Mouse (Mus musculus): ENCODE data around the gene Mfn1. TPM values are rescaled to one million over a fixed set of nuclear protein-coding genes. Genes with fewer than 3 reads are reported as not detected.
A peak's percentile ranks its signal among the peaks of the same experiment; 100 is the strongest.

The Mfn1 gene
- polyA plus RNA-seq, 1 experiment from 2014 or later: 23.6 TPM

DNA sequence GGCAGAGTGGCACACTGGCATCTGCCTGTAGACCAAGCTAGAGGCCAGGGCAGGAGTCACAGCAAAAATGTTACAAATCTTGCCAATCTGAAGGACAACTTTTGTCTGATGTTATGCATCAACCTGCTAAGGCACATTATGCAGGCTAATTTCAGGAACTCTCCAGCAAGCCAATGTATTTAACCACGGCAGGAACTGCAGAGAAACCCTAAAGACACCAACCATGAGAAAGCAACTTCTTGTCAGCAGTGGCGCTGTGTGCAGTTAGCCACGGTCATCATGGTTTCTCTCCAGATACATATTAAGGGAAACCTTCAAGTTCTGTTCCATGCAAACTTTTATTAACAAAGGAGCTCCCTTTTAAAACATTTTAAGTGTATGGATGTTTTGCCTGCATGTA is 52.6 kb downstream of the Mfn1 start:
- Histone ChIP-seq H3K9me3 (ENCODE audit: control insufficient read depth, low read length) (no peaks in the 10 kb centered on the region), H3K4me3 (ENCODE audit: low read depth, low read length) (no peak overlapping the region), H3K4me2 (ENCODE audit: low read length) (no peak overlapping the region), H3K36me3 (ENCODE audit: control insufficient read depth, insufficient read depth, low read length) (peaks cover 64% of the 10 kb centered on the region), H3K27me3 (replicated peaks; ENCODE audit: control insufficient read depth, insufficient read depth, low read length) (no peaks in the 10 kb centered on the region), H3K27ac (ENCODE audit: low read depth) (no peak overlapping the region), H3K4me1 (replicated peaks; ENCODE audit: control insufficient read depth, insufficient read depth, low read length) (no peaks in the 10 kb centered on the region), H3K9ac (ENCODE audit: low read length) (no peak overlapping the region)
- DNase-seq (ENCODE audit: low spot score): no peak
- WGBS: 84% methylated on average over 3 of the region's 3 CpGs
- ATAC-seq (replicated peaks; ENCODE audit: low FRiP score, low TSS enrichment, low read depth): no peak

DNA sequence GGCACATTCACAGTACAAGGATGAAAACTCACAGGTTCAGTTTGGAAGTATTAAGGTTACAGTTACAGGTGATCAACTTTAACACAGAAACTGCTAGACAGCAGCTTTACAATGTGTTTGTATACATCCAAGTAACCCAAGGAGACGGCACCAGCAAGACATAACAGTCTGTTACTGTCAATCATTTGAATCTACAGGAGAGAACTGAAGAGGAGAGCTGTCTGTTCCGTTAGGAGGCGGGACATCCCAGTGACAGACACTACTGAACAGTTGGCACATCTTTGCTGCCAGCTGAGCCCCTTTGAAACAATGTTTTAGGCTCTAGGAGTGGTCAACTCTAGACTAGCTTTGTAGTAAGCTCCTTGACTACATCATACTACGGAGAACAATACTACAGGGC is 54.2 kb downstream of the Mfn1 start:
- H3K4me3 ChIP-seq (ENCODE audit: low read depth, low read length): no peak overlapping the region
- H3K36me3 ChIP-seq (ENCODE audit: control insufficient read depth, insufficient read depth, low read length): peaks cover 64% of the 10 kb centered on the region
- H3K9me3 ChIP-seq (ENCODE audit: control insufficient read depth, low read length): no peaks in the 10 kb centered on the region
- H3K27ac ChIP-seq (ENCODE audit: low read depth): no peak overlapping the region
- 93% methylated on average over 4 of the region's 4 CpGs for WGBS
- no peak for ATAC-seq (replicated peaks; ENCODE audit: low FRiP score, low TSS enrichment, low read depth)
- DNase-seq (ENCODE audit: low spot score): no peak
- H3K9ac ChIP-seq (ENCODE audit: low read length): no peak overlapping the region
- no peaks in the 10 kb centered on the region for H3K27me3 ChIP-seq (replicated peaks; ENCODE audit: control insufficient read depth, insufficient read depth, low read length)
- no peaks in the 10 kb centered on the region for H3K4me1 ChIP-seq (replicated peaks; ENCODE audit: control insufficient read depth, insufficient read depth, low read length)
- no peak overlapping the region for H3K4me2 ChIP-seq (ENCODE audit: low read length)

DNA sequence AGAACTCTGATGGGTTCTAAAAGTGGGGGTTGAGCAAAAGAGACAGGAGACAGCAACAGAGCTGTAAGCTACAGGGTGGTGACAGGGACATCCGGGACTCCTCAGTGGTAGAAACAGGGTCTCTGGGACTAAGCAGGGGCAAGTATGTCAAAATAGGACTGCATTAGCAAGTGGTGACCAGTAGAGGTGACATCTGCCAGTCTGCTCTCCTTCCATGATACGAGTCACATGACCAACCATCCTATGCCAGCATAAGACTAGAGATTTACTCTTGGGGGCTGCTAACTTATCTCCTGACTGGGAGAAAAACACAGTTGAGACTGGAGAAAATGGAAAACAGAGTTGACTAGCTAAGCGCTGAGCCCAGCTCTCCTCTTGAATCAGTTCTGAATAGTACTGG is 57.0 kb downstream of the Mfn1 start:
- H3K36me3 ChIP-seq (ENCODE audit: control insufficient read depth, insufficient read depth, low read length): peaks cover 76% of the 10 kb centered on the region
- H3K4me3 ChIP-seq (ENCODE audit: low read depth, low read length): no peak overlapping the region
- no peaks in the 10 kb centered on the region for H3K9me3 ChIP-seq (ENCODE audit: control insufficient read depth, low read length)
- no peak overlapping the region for H3K27ac ChIP-seq (ENCODE audit: low read depth)
- no peak for DNase-seq (ENCODE audit: low spot score)
- no peak overlapping the region for H3K4me2 ChIP-seq (ENCODE audit: low read length)
- ATAC-seq (replicated peaks; ENCODE audit: low FRiP score, low TSS enrichment, low read depth): no peak
- no peak overlapping the region for H3K9ac ChIP-seq (ENCODE audit: low read length)
- H3K4me1 ChIP-seq (replicated peaks; ENCODE audit: control insufficient read depth, insufficient read depth, low read length): no peaks in the 10 kb centered on the region
- WGBS: 94% methylated on average over 3 of the region's 3 CpGs
- H3K27me3 ChIP-seq (replicated peaks; ENCODE audit: control insufficient read depth, insufficient read depth, low read length): no peaks in the 10 kb centered on the region

DNA sequence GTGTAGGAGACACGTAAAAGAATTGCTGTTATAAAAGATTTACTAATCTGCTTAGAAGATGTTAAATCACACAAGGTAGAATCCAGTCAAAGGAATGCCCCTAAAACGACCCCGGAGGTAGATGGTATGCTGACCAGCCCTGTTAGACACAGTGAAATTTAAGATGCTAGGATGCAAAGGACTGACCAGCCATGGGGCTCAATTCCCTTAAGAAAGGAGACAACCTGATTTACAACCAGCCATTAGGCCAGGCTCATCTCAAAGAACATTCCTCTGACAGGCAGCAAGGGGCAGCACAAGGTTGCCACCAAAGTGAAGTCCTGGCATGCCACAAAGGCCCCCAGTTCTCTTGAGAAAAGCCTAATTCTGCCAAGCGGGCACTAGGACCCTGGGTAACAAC is 65.8 kb downstream of the Mfn1 start:
- no peak overlapping the region for H3K9ac ChIP-seq (ENCODE audit: low read length)
- no peak overlapping the region for H3K4me2 ChIP-seq (ENCODE audit: low read length)
- WGBS: 37% methylated on average over 4 of the region's 4 CpGs
- H3K4me1 ChIP-seq (replicated peaks; ENCODE audit: control insufficient read depth, insufficient read depth, low read length): no peaks in the 10 kb centered on the region
- H3K27ac ChIP-seq (ENCODE audit: low read depth): no peak overlapping the region
- H3K9me3 ChIP-seq (ENCODE audit: control insufficient read depth, low read length): no peaks in the 10 kb centered on the region
- no peaks in the 10 kb centered on the region for H3K27me3 ChIP-seq (replicated peaks; ENCODE audit: control insufficient read depth, insufficient read depth, low read length)
- peaks cover 6% of the 10 kb centered on the region; the same call in 1 of the 2 replicates for H3K36me3 ChIP-seq (ENCODE audit: control insufficient read depth, insufficient read depth, low read length)
- ATAC-seq (replicated peaks; ENCODE audit: low FRiP score, low TSS enrichment, low read depth) (0 out of 2 replicates have a peak, but pooled peaks have one; percentile 12), DNase-seq (ENCODE audit: low spot score) (no peak)
- no peak overlapping the region for H3K4me3 ChIP-seq (ENCODE audit: low read depth, low read length)

DNA sequence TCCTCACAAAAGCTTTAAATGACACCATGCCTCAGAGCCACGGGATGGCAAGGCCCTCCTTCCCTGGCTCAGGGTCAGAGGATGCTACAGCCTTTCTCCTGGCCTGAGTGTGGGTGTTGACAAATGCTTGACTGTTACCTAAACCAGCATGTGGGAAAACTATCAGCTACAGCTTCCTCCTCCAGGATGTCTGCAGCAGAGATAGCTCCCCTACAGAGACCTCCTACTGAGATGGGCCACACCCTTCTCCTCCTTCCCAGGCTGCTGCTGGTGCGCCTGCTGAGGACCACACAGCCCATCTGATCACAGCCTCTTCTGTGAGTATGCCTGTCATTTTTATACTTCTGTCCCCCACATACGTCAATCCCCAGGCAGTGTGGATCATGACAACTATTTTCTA is 70.1 kb downstream of the Mfn1 start:
- Histone ChIP-seq H3K4me3 (ENCODE audit: low read depth, low read length) (no peak overlapping the region), H3K36me3 (ENCODE audit: control insufficient read depth, insufficient read depth, low read length) (no peaks in the 10 kb centered on the region), H3K4me1 (replicated peaks; ENCODE audit: control insufficient read depth, insufficient read depth, low read length) (no peaks in the 10 kb centered on the region), H3K9ac (ENCODE audit: low read length) (no peak overlapping the region), H3K4me2 (ENCODE audit: low read length) (no peak overlapping the region), H3K27me3 (replicated peaks; ENCODE audit: control insufficient read depth, insufficient read depth, low read length) (no peaks in the 10 kb centered on the region), H3K9me3 (ENCODE audit: control insufficient read depth, low read length) (no peaks in the 10 kb centered on the region), H3K27ac (ENCODE audit: low read depth) (no peak overlapping the region)
- ATAC-seq (replicated peaks; ENCODE audit: low FRiP score, low TSS enrichment, low read depth) (no peak), DNase-seq (ENCODE audit: low spot score) (no peak)
- 65% methylated on average over 3 of the region's 3 CpGs for whole genome bisulfite sequencing

DNA sequence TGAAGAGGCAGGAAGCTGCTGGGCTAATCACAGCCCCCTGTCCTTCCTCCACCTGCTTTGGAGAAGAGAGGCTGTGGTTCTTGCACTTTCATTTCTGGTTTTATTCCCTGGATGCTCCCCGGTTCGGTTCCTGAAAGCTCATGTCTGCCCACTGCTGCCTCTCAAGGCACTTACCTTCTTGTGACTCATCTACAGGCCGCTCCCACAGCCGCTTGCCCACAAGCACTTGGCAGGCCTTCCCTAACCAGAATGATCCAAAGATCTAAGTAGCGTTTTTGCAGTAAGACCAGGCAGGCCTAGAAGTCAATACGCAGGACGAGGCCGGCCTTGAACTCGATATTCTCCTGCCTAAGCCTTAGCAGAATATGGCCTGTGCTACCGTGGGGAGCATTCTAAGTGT is 71.8 kb downstream of the Mfn1 start:
- Histone ChIP-seq H3K4me1 (replicated peaks; ENCODE audit: control insufficient read depth, insufficient read depth, low read length) (no peaks in the 10 kb centered on the region), H3K4me2 (ENCODE audit: low read length) (no peak overlapping the region), H3K9ac (ENCODE audit: low read length) (no peak overlapping the region), H3K36me3 (ENCODE audit: control insufficient read depth, insufficient read depth, low read length) (no peaks in the 10 kb centered on the region), H3K27me3 (replicated peaks; ENCODE audit: control insufficient read depth, insufficient read depth, low read length) (no peaks in the 10 kb centered on the region), H3K9me3 (ENCODE audit: control insufficient read depth, low read length) (no peaks in the 10 kb centered on the region), H3K27ac (ENCODE audit: low read depth) (no peak overlapping the region), H3K4me3 (ENCODE audit: low read depth, low read length) (no peak overlapping the region)
- ATAC-seq (replicated peaks; ENCODE audit: low FRiP score, low TSS enrichment, low read depth) (no peak), DNase-seq (ENCODE audit: low spot score) (no peak)
- 90% methylated on average over 10 of the region's 10 CpGs for WGBS

DNA sequence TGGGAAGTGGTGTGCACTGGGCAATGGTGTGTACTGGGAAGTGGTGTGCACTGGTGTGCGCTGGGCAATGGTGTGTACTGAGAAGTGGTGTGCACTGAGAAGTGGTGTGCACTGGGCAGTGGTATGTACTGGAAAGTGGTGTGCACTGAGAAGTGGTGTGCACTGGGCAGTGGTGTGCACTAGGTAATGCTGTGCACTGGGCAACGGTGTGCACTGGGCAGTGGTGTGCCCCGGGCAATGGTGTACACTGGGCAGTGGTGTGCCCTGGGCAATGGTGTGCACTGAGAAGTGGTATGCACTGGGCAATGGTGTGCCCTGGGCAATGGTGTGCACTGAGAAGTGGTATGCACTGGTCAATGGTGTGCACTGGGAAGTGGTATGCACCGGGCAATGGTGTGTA is 80.0 kb downstream of the Mfn1 start:
- Histone ChIP-seq H3K9ac (ENCODE audit: low read length) (no peak overlapping the region), H3K27ac (ENCODE audit: low read depth) (no peak overlapping the region), H3K27me3 (replicated peaks; ENCODE audit: control insufficient read depth, insufficient read depth, low read length) (no peaks in the 10 kb centered on the region), H3K9me3 (ENCODE audit: control insufficient read depth, low read length) (no peaks in the 10 kb centered on the region), H3K36me3 (ENCODE audit: control insufficient read depth, insufficient read depth, low read length) (no peaks in the 10 kb centered on the region), H3K4me2 (ENCODE audit: low read length) (no peak overlapping the region), H3K4me3 (ENCODE audit: low read depth, low read length) (no peak overlapping the region), H3K4me1 (replicated peaks; ENCODE audit: control insufficient read depth, insufficient read depth, low read length) (no peaks in the 10 kb centered on the region)
- ATAC-seq (replicated peaks; ENCODE audit: low FRiP score, low TSS enrichment, low read depth) (0 out of 2 replicates have a peak, but pooled peaks have one; percentile 26), DNase-seq (ENCODE audit: low spot score) (no peak)
- 99% methylated on average over 4 of the region's 4 CpGs for WGBS

DNA sequence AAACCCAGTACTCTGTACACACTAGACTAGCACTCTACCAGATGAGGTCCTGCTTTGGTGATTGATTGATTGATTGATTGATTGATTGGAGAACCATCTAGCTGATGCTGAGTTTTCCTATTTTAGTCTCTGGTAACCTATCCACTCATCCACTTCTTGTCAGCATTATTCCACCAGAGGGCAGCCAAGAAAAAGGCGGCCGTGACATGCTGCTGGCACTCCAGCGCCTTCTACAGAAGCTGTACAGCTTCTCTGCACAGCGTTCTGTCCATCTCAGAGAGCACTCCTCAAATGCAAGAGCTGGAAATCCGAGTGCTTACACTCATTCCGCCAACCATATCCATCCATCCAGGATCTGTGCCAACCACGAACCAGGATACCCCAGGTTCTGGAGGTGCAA is 81.3 kb downstream of the Mfn1 start:
- H3K27me3 ChIP-seq (replicated peaks; ENCODE audit: control insufficient read depth, insufficient read depth, low read length): no peaks in the 10 kb centered on the region
- WGBS: 27% methylated on average over 7 of the region's 7 CpGs
- H3K27ac ChIP-seq (ENCODE audit: low read depth): no peak overlapping the region
- no peak overlapping the region for H3K4me3 ChIP-seq (ENCODE audit: low read depth, low read length)
- ATAC-seq (replicated peaks; ENCODE audit: low FRiP score, low TSS enrichment, low read depth) (0 out of 2 replicates have a peak, but pooled peaks have one; percentile 35), DNase-seq (ENCODE audit: low spot score) (no peak)
- H3K4me2 ChIP-seq (ENCODE audit: low read length): no peak overlapping the region
- H3K9me3 ChIP-seq (ENCODE audit: control insufficient read depth, low read length): no peaks in the 10 kb centered on the region
- H3K4me1 ChIP-seq (replicated peaks; ENCODE audit: control insufficient read depth, insufficient read depth, low read length): peaks cover under 1% of the 10 kb centered on the region; the same call in 1 of the 2 replicates
- no peak overlapping the region for H3K9ac ChIP-seq (ENCODE audit: low read length)
- no peaks in the 10 kb centered on the region for H3K36me3 ChIP-seq (ENCODE audit: control insufficient read depth, insufficient read depth, low read length)

DNA sequence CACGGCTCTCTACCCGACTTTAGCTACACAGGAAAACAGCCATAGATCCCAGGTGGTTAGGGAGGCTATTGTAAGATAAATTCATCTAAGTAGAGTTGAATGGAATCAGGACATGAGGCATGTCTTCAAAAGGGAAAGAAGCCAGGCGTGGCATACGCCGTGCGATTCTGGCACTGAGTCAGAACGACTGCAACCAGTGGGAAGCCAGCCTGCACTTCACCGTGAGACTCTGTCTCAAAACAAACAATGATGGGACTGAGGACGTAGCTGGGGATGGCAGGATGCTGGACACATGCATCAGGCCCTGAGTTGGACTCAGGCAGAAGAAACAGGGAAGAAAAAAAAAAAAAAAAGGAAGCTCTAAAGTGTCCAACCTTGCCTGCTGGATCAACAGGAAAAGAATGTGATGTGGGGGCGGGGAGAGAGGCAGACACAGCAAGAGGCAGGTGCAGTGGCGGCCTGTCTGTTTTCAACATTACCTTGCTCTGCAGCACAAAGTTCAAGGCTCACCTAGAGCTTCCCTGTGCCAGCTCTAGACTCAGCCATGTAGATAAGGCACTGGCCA is 82.4 kb downstream of the Mfn1 start:
- Histone ChIP-seq H3K27ac (ENCODE audit: low read depth) (no peak overlapping the region), H3K4me2 (ENCODE audit: low read length) (no peak overlapping the region), H3K27me3 (replicated peaks; ENCODE audit: control insufficient read depth, insufficient read depth, low read length) (no peaks in the 10 kb centered on the region), H3K4me1 (replicated peaks; ENCODE audit: control insufficient read depth, insufficient read depth, low read length) (peaks cover 3% of the 10 kb centered on the region; the same call in 1 of the 2 replicates), H3K9ac (ENCODE audit: low read length) (no peak overlapping the region), H3K9me3 (ENCODE audit: control insufficient read depth, low read length) (no peaks in the 10 kb centered on the region), H3K4me3 (ENCODE audit: low read depth, low read length) (no peak overlapping the region), H3K36me3 (ENCODE audit: control insufficient read depth, insufficient read depth, low read length) (no peaks in the 10 kb centered on the region)
- WGBS: 74% methylated on average over 11 of the region's 11 CpGs
- DNase-seq (ENCODE audit: low spot score) (no peak), ATAC-seq (replicated peaks; ENCODE audit: low FRiP score, low TSS enrichment, low read depth) (no peak)
